Mouse (Mus musculus) forebrain, embryonic 12.5 days (tissue): ENCODE measurements around the gene Slc16a5. TPM values are rescaled to one million over a fixed set of nuclear protein-coding genes. Genes with fewer than 3 reads are reported as not detected.

Experiments
- ATAC-seq: fragments of 200-750 bp; cut with Nextera tagmentation; 2 replicates; pipeline ENCODE4 v1.8.0; 2017; ENCODE audit warnings: moderate TSS enrichment; ENCODE audit not compliant: low FRiP score
- H3K27ac ChIP-seq: fragments of 300-500 bp; sonication (generic); 2 replicates; pipeline ENCODE4 v1.5.1; 2016; ENCODE audit warnings: mild to moderate bottlenecking
- H3K27me3 ChIP-seq: fragments of 300-500 bp; sonication (generic); 2 replicates; pipeline ENCODE4 v1.6.1; 2016; ENCODE audit warnings: mild to moderate bottlenecking
- H3K36me3 ChIP-seq: fragments of 300-500 bp; sonication (generic); replicated peaks from 2 replicates; pipeline ENCODE4 v1.6.1; 2016; ENCODE audit warnings: mild to moderate bottlenecking
- H3K4me1 ChIP-seq: fragments of 300-500 bp; sonication (generic); 2 replicates; pipeline ENCODE4 v1.6.1; 2016
- H3K4me2 ChIP-seq: fragments of 300-500 bp; sonication (generic); 2 replicates; pipeline ENCODE4 v1.6.1; 2016; ENCODE audit warnings: mild to moderate bottlenecking, moderate library complexity
- H3K4me3 ChIP-seq: fragments of 300-500 bp; sonication (generic); replicated peaks from 2 replicates; pipeline ENCODE4 v1.5.1; 2016; ENCODE audit warnings: mild to moderate bottlenecking
- H3K9ac ChIP-seq: fragments of 300-500 bp; sonication (generic); 2 replicates; pipeline ENCODE4 v1.6.1; 2016; ENCODE audit warnings: mild to moderate bottlenecking
- H3K9me3 ChIP-seq: fragments of 300-500 bp; sonication (generic); 2 replicates; pipeline ENCODE4 v1.6.1; 2016
- WGBS: fragments of 180-500 bp; shearing (Covaris S2); methylation state at CpG from one replicate; pipeline ENCODE4 v1.1.7; 2016; 5-methylcytosine and 5-hydroxymethylcytosine counted together
- polyA plus RNA-seq: library from polyadenylated mRNA; unstranded; fragments of >200 nt; fragmentation: Nextera tagmentation; extraction: Ambion mirVana; gene quantifications from 2 replicates; pipeline ENCODE4 v1.2.1, GENCODE M21; 2016

Gene Slc16a5
- polyA plus RNA-seq, 1 experiment from 2014 or later = not detected

GRCm38 (mm10) chr11:115512407-115513183 is 50.3 kb downstream of the Slc16a5 start:
- no peak for ATAC-seq
- Histone ChIP-seq H3K9me3 (no peaks in the 10 kb centered on the region), H3K36me3 (no peaks in the 10 kb centered on the region), H3K9ac (peak overlapping the region; percentile 99), H3K4me1 (peaks cover 48% of the 10 kb centered on the region), H3K4me3 (peak overlapping the region; percentile 100), H3K27me3 (no peaks in the 10 kb centered on the region), H3K27ac (peak overlapping the region; percentile 86), H3K4me2 (peak overlapping the region; percentile 73)
- WGBS = 17% methylated on average over 8 of the region's 8 CpGs

DNA sequence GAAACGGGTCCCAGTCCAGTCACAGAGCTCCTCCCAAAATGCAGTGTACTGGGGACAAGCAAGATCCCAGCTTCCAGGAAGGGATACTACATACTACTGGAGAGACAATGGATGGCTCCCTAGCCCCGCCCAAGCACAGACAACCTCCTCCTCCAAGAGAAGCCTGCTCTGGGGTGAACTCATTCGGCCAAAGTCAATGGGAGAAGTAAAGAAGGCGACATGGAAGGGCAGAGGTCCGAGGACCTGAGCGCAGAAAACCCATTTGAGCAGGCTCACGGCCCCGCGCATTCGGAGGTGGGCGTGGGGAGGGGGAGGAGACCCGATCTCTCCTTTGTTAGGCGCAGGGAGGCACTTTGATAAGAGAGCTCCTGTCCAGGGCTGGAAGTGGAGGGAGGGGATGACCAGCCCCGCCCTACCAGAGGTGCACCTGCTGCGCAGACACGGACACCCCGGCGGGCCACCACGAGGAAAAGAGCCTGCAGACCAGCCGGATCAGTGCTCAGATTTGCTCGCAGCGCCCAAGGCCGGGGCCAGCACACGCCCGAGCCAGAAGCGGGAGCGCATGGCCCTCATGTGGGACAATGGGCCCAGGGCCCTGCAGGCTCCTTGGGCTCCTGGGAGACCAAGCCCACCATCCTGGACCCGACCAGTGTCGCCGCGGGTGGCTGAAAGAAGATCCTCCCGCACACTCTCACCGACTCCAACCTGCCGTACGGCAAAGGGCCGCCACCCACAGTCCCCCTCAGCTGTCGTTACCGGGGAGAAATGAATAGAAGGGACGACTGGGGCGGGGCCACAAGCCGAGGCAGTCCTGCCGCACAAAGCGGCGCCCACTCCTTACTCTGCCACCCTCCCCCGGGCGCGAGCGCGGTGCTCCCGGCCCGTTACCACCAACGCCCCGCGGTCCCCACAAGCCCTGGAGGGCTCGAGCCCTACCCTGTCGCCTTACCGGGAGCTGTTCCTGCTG is 51.3 kb downstream of the Slc16a5 start:
- under 1% methylated on average over 55 of the region's 57 CpGs for WGBS
- no peaks in the 10 kb centered on the region for H3K27me3 ChIP-seq
- H3K4me1 ChIP-seq = peaks cover 39% of the 10 kb centered on the region
- no peaks in the 10 kb centered on the region for H3K9me3 ChIP-seq
- peak overlapping the region; percentile 73 for H3K4me2 ChIP-seq
- H3K27ac ChIP-seq = peak overlapping the region; percentile 86
- peak overlapping the region; percentile 100 for H3K4me3 ChIP-seq
- ATAC-seq = peak; percentile 65
- H3K9ac ChIP-seq = peak overlapping the region; percentile 99
- no peaks in the 10 kb centered on the region for H3K36me3 ChIP-seq

GRCm38 (mm10) chr11:115514238-115514663 is 52.0 kb downstream of the Slc16a5 start, which contains the start of gene Jpt1:
TSS of gene Jpt1 (minus strand) at chr11:115514387.
- Histone ChIP-seq H3K27me3 (no peaks in the 10 kb centered on the region), H3K27ac (peak within 1 kb of the TSS; percentile 86), H3K4me1 (peaks cover 34% of the 10 kb centered on the region), H3K36me3 (no peaks in the 10 kb centered on the region), H3K9ac (peak within 1 kb of the TSS; percentile 99), H3K9me3 (no peaks in the 10 kb centered on the region), H3K4me2 (peak within 1 kb of the TSS; percentile 73), H3K4me3 (peak within 1 kb of the TSS; percentile 100)
- ATAC-seq = peak; percentile 98
- WGBS = under 1% methylated on average over 24 of the region's 24 CpGs

DNA sequence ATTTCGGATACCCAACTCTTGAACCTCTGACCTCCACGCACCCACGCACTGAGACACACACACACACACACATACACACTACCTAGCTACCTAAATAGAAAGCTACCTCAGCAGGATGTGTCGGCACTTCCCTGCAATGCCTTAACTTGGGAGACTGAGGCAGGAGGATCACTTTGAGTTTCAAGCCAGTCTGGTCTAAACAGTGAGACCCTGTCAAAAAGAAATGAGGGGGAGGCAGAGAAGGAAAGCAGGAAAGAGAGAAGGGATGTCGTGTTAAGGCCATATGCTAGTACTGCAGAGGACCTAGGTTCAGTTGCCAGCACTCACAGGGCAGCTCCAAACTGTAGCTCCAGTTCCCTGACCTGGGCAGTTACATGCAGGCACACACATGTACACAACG is 52.7 kb downstream of the Slc16a5 start:
- H3K36me3 ChIP-seq = no peaks in the 10 kb centered on the region
- WGBS = 77% methylated on average over 6 of the region's 6 CpGs
- H3K9ac ChIP-seq = no peak overlapping the region
- H3K4me1 ChIP-seq = peaks cover 29% of the 10 kb centered on the region
- H3K9me3 ChIP-seq = no peaks in the 10 kb centered on the region
- no peak overlapping the region for H3K27ac ChIP-seq
- H3K4me2 ChIP-seq = no peak overlapping the region; the same call in 1 of the 2 replicates
- ATAC-seq = no peak
- H3K4me3 ChIP-seq = no peak overlapping the region
- H3K27me3 ChIP-seq = no peaks in the 10 kb centered on the region

DNA sequence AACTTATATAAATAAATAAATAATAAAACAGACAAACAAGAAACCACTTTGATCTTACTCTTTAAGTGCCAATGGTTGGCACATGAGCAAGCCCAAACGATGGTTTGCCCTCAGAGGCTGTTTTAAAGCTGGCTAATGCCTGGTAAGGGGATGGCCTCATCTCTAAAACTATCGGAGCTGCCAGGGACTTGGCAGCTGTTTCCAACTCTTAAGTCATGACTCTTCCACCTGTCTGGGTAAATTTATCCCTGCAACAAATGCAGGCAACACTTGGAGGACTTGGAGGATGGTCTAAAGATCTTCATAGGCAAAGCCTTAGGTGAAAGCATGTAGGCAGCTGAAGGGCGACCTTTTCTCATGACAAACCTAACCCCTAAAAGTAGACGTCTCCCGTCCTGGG is 54.7 kb downstream of the Slc16a5 start:
- H3K27me3 ChIP-seq = no peaks in the 10 kb centered on the region
- no peak overlapping the region for H3K9ac ChIP-seq
- no peak overlapping the region for H3K4me2 ChIP-seq
- H3K4me3 ChIP-seq = no peak overlapping the region
- peaks cover under 1% of the 10 kb centered on the region for H3K36me3 ChIP-seq
- H3K27ac ChIP-seq = no peak overlapping the region
- no peaks in the 10 kb centered on the region for H3K9me3 ChIP-seq
- WGBS = 89% methylated on average over 5 of the region's 5 CpGs
- H3K4me1 ChIP-seq = peaks cover 10% of the 10 kb centered on the region
- ATAC-seq = no peak

- Histone ChIP-seq H3K27ac (no peak overlapping the region), H3K4me3 (no peak overlapping the region), H3K4me2 (no peak overlapping the region), H3K9me3 (no peaks in the 10 kb centered on the region), H3K4me1 (peaks cover 3% of the 10 kb centered on the region; the same call in 1 of the 2 replicates), H3K27me3 (no peaks in the 10 kb centered on the region), H3K36me3 (peaks cover 10% of the 10 kb centered on the region), H3K9ac (no peak overlapping the region)
- no peak for ATAC-seq
- WGBS = 82% methylated on average over 9 of the region's 9 CpGs
These were observed 56.4 kb downstream of the Slc16a5 start for GRCm38 (mm10) chr11:115518693-115519092.

- peaks cover 3% of the 10 kb centered on the region; the same call in 1 of the 2 replicates for H3K4me1 ChIP-seq
- H3K36me3 ChIP-seq = peaks cover 17% of the 10 kb centered on the region
- WGBS = 93% methylated on average over 3 of the region's 3 CpGs
- H3K4me3 ChIP-seq = no peak overlapping the region
- H3K4me2 ChIP-seq = no peak overlapping the region
- H3K27me3 ChIP-seq = no peaks in the 10 kb centered on the region
- ATAC-seq = no peak
- H3K9me3 ChIP-seq = no peaks in the 10 kb centered on the region
- H3K9ac ChIP-seq = no peak overlapping the region
- H3K27ac ChIP-seq = no peak overlapping the region
These were observed 57.3 kb downstream of the Slc16a5 start for GRCm38 (mm10) chr11:115519581-115519980.

- Histone ChIP-seq H3K27ac (no peak overlapping the region), H3K9ac (no peak overlapping the region), H3K4me3 (no peak overlapping the region), H3K27me3 (no peaks in the 10 kb centered on the region), H3K36me3 (peaks cover 24% of the 10 kb centered on the region), H3K4me2 (no peak overlapping the region), H3K4me1 (no peaks in the 10 kb centered on the region), H3K9me3 (no peaks in the 10 kb centered on the region)
- ATAC-seq = no peak
- 70% methylated on average over 2 of the region's 2 CpGs for WGBS
These were observed 57.9 kb downstream of the Slc16a5 start for GRCm38 (mm10) chr11:115520218-115520617.

DNA sequence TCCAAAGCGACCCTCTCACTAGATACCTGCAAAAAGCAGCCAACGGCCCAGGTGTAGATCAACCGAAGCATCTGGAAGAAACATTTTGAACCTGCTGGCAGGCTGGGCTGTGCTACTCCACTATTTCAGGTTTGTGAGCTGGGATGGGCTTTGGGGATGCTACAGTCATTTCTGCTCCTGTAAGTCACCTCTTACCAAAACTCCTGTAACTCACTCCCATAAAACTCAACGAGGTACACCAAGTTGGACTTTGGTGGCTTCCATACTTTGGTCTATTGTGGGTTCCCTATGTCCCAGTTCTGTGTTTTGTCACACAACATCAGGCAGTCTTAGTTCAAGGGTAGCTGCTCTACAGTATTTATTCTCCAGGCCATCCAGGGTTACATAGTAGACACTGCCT is 58.8 kb downstream of the Slc16a5 start:
- no peaks in the 10 kb centered on the region for H3K9me3 ChIP-seq
- WGBS = 86% methylated on average over 4 of the region's 4 CpGs
- H3K27me3 ChIP-seq = no peaks in the 10 kb centered on the region
- no peak overlapping the region for H3K27ac ChIP-seq
- no peak overlapping the region for H3K4me2 ChIP-seq
- H3K4me1 ChIP-seq = no peaks in the 10 kb centered on the region
- H3K4me3 ChIP-seq = no peak overlapping the region
- peaks cover 32% of the 10 kb centered on the region for H3K36me3 ChIP-seq
- ATAC-seq = no peak
- no peak overlapping the region for H3K9ac ChIP-seq

GRCm38 (mm10) chr11:115522238-115522637 is 60.0 kb downstream of the Slc16a5 start:
- H3K9ac ChIP-seq = no peak overlapping the region
- H3K36me3 ChIP-seq = peaks cover 44% of the 10 kb centered on the region
- no peaks in the 10 kb centered on the region for H3K27me3 ChIP-seq
- no peak overlapping the region for H3K4me2 ChIP-seq
- H3K9me3 ChIP-seq = no peaks in the 10 kb centered on the region
- no peaks in the 10 kb centered on the region for H3K4me1 ChIP-seq
- no peak overlapping the region for H3K27ac ChIP-seq
- WGBS = 90% methylated on average over 2 of the region's 2 CpGs
- no peak for ATAC-seq
- no peak overlapping the region for H3K4me3 ChIP-seq

- 86% methylated on average over 2 of the region's 2 CpGs for WGBS
- no peaks in the 10 kb centered on the region for H3K4me1 ChIP-seq
These were observed 60.4 kb downstream of the Slc16a5 start for GRCm38 (mm10) chr11:115522703-115523102.

More at GRCm38 (mm10) chr11:115522703-115523102, 60.4 kb downstream of the Slc16a5 start:
- Histone ChIP-seq H3K36me3 (peaks cover 49% of the 10 kb centered on the region), H3K27me3 (no peaks in the 10 kb centered on the region), H3K9ac (no peak overlapping the region), H3K9me3 (no peaks in the 10 kb centered on the region), H3K4me2 (no peak overlapping the region), H3K4me3 (no peak overlapping the region), H3K27ac (no peak overlapping the region)
- ATAC-seq = no peak
